Mouse (Mus musculus) limb, embryonic 10.5 days (tissue): ENCODE measurements at regions not wholly inside any gene's neighbourhood (a gene's known extent, or its start where the extent isn't known, plus 50 kb on each side); places are given as distances from the start of the nearest gene placed in this dataset.

Experiments
- DNase-seq: peaks from one replicate; pipeline ENCODE4 v3.0.0-alpha.2; 2017; ENCODE audit warnings: low spot score
- H3K27ac ChIP-seq: fragments of 300-500 bp; sonication (generic); 2 replicates; pipeline ENCODE4 v1.5.1; 2016; ENCODE audit warnings: mild to moderate bottlenecking
- H3K27me3 ChIP-seq: fragments of 300-500 bp; sonication (generic); 2 replicates; pipeline ENCODE4 v1.6.1; 2016; ENCODE audit warnings: low read depth, mild to moderate bottlenecking; ENCODE audit not compliant: poor library complexity, severe bottlenecking
- H3K36me3 ChIP-seq: fragments of 300-500 bp; sonication (generic); 2 replicates; pipeline ENCODE4 v1.6.1; 2016; ENCODE audit warnings: mild to moderate bottlenecking, moderate library complexity
- H3K4me1 ChIP-seq: fragments of 300-500 bp; sonication (generic); 2 replicates; pipeline ENCODE4 v1.6.1; 2016
- H3K4me3 ChIP-seq: fragments of 300-500 bp; sonication (generic); 2 replicates; pipeline ENCODE4 v1.5.1; 2016; ENCODE audit warnings: mild to moderate bottlenecking, moderate library complexity
- H3K9me3 ChIP-seq: fragments of 300-500 bp; sonication (generic); replicated peaks from 2 replicates; pipeline ENCODE4 v1.6.1; 2016; ENCODE audit warnings: mild to moderate bottlenecking
- WGBS: fragments of 180-500 bp; shearing (Covaris S2); methylation state at CpG from one replicate; pipeline ENCODE4 v1.1.7; 2016; 5-methylcytosine and 5-hydroxymethylcytosine counted together

DNA sequence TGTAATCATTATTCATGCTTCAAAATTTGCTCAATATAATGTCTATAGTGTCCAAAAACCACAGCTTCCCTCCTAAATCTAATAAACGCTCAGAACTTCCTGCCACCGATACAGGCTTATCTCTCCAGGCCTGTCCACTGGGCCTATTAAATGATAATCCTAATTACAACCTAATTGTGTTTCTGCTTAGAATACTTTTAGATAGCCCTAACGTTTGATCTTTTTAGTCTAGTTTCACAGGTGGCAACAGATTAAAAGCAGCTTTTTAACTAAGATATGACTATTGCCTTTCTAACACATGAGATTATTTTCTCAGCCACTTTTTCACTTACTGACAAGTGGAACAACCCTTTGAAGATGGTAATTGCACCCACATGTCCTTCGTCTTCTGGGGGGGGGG, 188.6 kb downstream of the Cog6 start:
- no peaks in the 10 kb centered on the region for H3K9me3 ChIP-seq
- WGBS: 20% methylated on average over 4 of the region's 4 CpGs
- H3K27me3 ChIP-seq: no peaks in the 10 kb centered on the region
- H3K4me3 ChIP-seq: no peak overlapping the region
- H3K4me1 ChIP-seq: no peaks in the 10 kb centered on the region
- H3K27ac ChIP-seq: no peak overlapping the region
- no peaks in the 10 kb centered on the region for H3K36me3 ChIP-seq
- DNase-seq: no peak

DNA sequence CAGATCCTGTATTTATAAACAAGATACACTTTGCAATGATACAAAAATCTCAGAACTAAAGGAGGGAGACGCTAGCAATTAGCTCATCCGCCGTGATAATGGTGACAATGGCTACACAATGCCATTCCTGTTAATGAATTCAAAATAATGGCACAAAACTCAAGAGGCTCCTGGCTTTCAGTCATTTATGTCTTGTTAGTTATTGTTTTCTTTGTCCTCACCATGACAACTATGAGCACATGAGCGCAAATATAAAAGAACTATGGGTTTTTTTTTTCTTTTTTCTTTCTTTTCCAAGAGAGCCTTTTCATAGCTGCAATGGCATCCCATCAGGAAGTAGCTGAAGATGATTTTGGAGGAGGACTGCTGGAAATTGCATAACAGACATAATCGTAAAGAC, 194.2 kb downstream of the Cog6 start:
- H3K4me1 ChIP-seq: no peaks in the 10 kb centered on the region
- no peak overlapping the region for H3K4me3 ChIP-seq
- H3K27ac ChIP-seq: no peak overlapping the region
- H3K36me3 ChIP-seq: no peaks in the 10 kb centered on the region
- no peaks in the 10 kb centered on the region for H3K9me3 ChIP-seq
- DNase-seq: no peak
- H3K27me3 ChIP-seq: no peaks in the 10 kb centered on the region; the same call in 1 of the 2 replicates
- WGBS: 89% methylated on average over 5 of the region's 5 CpGs

DNA sequence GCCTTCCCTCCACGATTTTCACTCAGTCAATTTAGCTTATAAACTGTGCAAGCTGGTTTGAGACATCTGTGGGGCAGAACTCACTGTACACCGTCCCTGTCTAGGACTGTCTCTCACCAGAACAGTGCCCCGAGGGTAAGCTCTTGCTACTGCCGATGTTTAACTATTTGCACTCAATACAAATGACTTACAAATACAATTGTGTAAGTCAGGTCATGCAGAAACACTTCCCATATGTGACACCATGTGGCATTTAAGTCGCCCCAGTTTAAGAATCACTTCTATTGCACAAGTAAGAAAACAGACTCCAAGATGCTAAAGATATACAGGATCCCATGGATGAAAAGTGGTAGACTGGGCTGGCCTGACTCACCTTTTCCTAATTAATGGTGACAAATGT, 195.6 kb downstream of the Cog6 start:
- 53% methylated on average over 5 of the region's 5 CpGs for WGBS
- no peak overlapping the region for H3K27ac ChIP-seq
- H3K9me3 ChIP-seq: no peaks in the 10 kb centered on the region
- H3K27me3 ChIP-seq: no peaks in the 10 kb centered on the region; the same call in 1 of the 2 replicates
- no peak overlapping the region for H3K4me3 ChIP-seq
- H3K4me1 ChIP-seq: no peaks in the 10 kb centered on the region
- H3K36me3 ChIP-seq: no peaks in the 10 kb centered on the region
- no peak for DNase-seq

GRCm38 (mm10) chr3:52818401-52818800, 198.6 kb downstream of the Cog6 start:
- WGBS: 89% methylated on average over 4 of the region's 4 CpGs
- no peak overlapping the region for H3K4me3 ChIP-seq
- no peaks in the 10 kb centered on the region for H3K9me3 ChIP-seq
- DNase-seq: no peak
- H3K27ac ChIP-seq: no peak overlapping the region
- H3K4me1 ChIP-seq: no peaks in the 10 kb centered on the region
- H3K27me3 ChIP-seq: no peaks in the 10 kb centered on the region; the same call in 1 of the 2 replicates
- no peaks in the 10 kb centered on the region for H3K36me3 ChIP-seq

- H3K27ac ChIP-seq: no peak overlapping the region
- no peaks in the 10 kb centered on the region for H3K4me1 ChIP-seq
- no peaks in the 10 kb centered on the region for H3K36me3 ChIP-seq
- H3K4me3 ChIP-seq: no peak overlapping the region
- H3K27me3 ChIP-seq: no peaks in the 10 kb centered on the region; the same call in 1 of the 2 replicates
- 86% methylated on average over 6 of the region's 6 CpGs for WGBS
- H3K9me3 ChIP-seq: no peaks in the 10 kb centered on the region
- DNase-seq: no peak
These were observed 199.6 kb downstream of the Cog6 start for GRCm38 (mm10) chr3:52817416-52817815.

- H3K27ac ChIP-seq: no peak overlapping the region
- no peaks in the 10 kb centered on the region for H3K36me3 ChIP-seq
- no peaks in the 10 kb centered on the region; the same call in 1 of the 2 replicates for H3K27me3 ChIP-seq
- DNase-seq: no peak
- H3K4me1 ChIP-seq: no peaks in the 10 kb centered on the region
- WGBS: 87% methylated on average over 7 of the region's 7 CpGs
- no peak overlapping the region for H3K4me3 ChIP-seq
- H3K9me3 ChIP-seq: no peaks in the 10 kb centered on the region
These were observed 201.5 kb downstream of the Cog6 start for GRCm38 (mm10) chr3:52815497-52815896.

DNA sequence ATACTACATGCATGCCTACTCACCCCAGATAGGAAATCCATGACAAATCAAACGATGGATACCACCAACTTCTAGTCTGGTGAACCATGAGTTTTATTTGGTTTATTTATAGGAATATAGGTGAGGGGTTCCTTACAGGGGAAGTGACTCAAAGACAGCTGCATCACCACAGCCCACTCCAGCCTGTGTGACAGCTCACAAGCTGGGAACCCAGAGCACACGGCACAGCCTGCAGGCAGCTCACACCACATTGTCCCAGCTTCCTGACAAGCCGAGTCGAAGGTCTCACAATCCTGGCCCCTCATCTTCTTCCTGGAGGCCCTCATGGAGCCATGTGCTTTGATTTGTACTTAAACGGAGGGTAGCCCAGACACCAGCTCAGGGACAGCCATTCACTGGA, 214.7 kb downstream of the Cog6 start:
- Histone ChIP-seq H3K36me3 (no peaks in the 10 kb centered on the region), H3K4me3 (no peak overlapping the region), H3K4me1 (peaks cover 5% of the 10 kb centered on the region; the same call in 1 of the 2 replicates), H3K27ac (no peak overlapping the region), H3K27me3 (no peaks in the 10 kb centered on the region), H3K9me3 (no peaks in the 10 kb centered on the region)
- no peak for DNase-seq
- WGBS: 76% methylated on average over 5 of the region's 5 CpGs

DNA sequence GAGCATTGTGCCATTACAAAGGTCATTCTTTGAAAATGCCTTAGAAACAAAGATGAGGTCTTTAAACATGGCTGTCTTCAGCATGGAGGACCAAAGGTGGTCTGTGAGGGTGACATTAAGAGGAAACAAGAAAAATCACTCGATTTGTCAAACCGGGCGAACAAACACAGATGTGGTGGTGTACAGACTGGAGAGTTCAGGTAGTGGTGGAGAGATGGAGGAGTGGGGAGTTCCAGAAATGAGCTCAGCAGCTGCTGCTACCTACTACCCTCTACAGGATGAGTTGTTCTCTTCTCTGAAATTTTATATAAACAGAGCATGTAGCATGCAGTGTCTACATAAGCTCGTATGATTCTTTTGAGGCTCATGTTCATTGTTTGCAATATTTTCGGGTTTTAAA, 215.6 kb downstream of the Cog6 start:
- no peaks in the 10 kb centered on the region for H3K9me3 ChIP-seq
- no peak overlapping the region for H3K4me3 ChIP-seq
- H3K27me3 ChIP-seq: no peaks in the 10 kb centered on the region
- no peaks in the 10 kb centered on the region for H3K36me3 ChIP-seq
- no peak for DNase-seq
- H3K4me1 ChIP-seq: peaks cover 5% of the 10 kb centered on the region; the same call in 1 of the 2 replicates
- no peak overlapping the region for H3K27ac ChIP-seq
- WGBS: 93% methylated on average over 5 of the region's 5 CpGs

DNA sequence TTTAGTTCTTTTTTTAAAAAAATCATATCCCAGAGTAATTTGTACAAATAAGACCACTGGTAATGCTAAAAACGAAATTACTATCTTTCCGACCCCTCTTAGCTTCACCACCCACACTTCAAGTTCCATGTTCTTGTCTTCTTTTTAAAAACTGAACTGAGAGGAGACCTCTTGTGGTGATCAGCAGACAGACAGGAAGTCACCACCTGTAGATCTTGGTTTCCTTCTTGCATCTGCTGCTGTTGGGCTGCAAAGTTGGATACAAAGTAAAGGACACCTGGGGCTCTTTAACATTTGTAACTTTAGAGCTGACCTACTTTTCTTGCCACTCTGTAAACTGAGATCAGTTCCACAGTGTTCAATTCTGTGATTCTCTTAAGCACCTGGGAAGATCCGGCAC, 216.4 kb downstream of the Cog6 start:
- Histone ChIP-seq H3K4me1 (peaks cover 5% of the 10 kb centered on the region; the same call in 1 of the 2 replicates), H3K27ac (no peak overlapping the region), H3K27me3 (no peaks in the 10 kb centered on the region), H3K4me3 (no peak overlapping the region), H3K9me3 (no peaks in the 10 kb centered on the region), H3K36me3 (no peaks in the 10 kb centered on the region)
- no peak for DNase-seq
- 84% methylated on average over 3 of the region's 3 CpGs for WGBS

- H3K4me1 ChIP-seq: peaks cover 5% of the 10 kb centered on the region; the same call in 1 of the 2 replicates
- no peaks in the 10 kb centered on the region for H3K36me3 ChIP-seq
- no peak overlapping the region for H3K27ac ChIP-seq
- no peak for DNase-seq
- H3K4me3 ChIP-seq: no peak overlapping the region
- H3K9me3 ChIP-seq: no peaks in the 10 kb centered on the region
- H3K27me3 ChIP-seq: no peaks in the 10 kb centered on the region
- 57% methylated on average over 6 of the region's 6 CpGs for WGBS
These were observed 219.2 kb downstream of the Cog6 start for GRCm38 (mm10) chr3:52797801-52798200.

GRCm38 (mm10) chr3:52797164-52797563, 219.9 kb downstream of the Cog6 start:
- H3K27ac ChIP-seq: no peak overlapping the region
- no peaks in the 10 kb centered on the region for H3K9me3 ChIP-seq
- H3K4me1 ChIP-seq: peaks cover 5% of the 10 kb centered on the region; the same call in 1 of the 2 replicates
- no peaks in the 10 kb centered on the region for H3K27me3 ChIP-seq
- no peak for DNase-seq
- 83% methylated on average over 4 of the region's 4 CpGs for WGBS
- H3K4me3 ChIP-seq: no peak overlapping the region
- no peaks in the 10 kb centered on the region for H3K36me3 ChIP-seq

GRCm38 (mm10) chr3:52794218-52794617, 222.8 kb downstream of the Cog6 start:
- H3K27ac ChIP-seq: no peak overlapping the region
- H3K27me3 ChIP-seq: no peaks in the 10 kb centered on the region
- DNase-seq: no peak
- no peaks in the 10 kb centered on the region for H3K36me3 ChIP-seq
- no peaks in the 10 kb centered on the region for H3K9me3 ChIP-seq
- WGBS: 72% methylated on average over 3 of the region's 3 CpGs
- no peak overlapping the region for H3K4me3 ChIP-seq
- peaks cover 5% of the 10 kb centered on the region; the same call in 1 of the 2 replicates for H3K4me1 ChIP-seq

GRCm38 (mm10) chr3:52792801-52793200, 224.2 kb downstream of the Cog6 start:
- DNase-seq: no peak
- Histone ChIP-seq H3K9me3 (no peaks in the 10 kb centered on the region), H3K4me1 (peaks cover 4% of the 10 kb centered on the region; the same call in 1 of the 2 replicates), H3K4me3 (no peak overlapping the region), H3K27ac (no peak overlapping the region), H3K27me3 (no peaks in the 10 kb centered on the region), H3K36me3 (no peaks in the 10 kb centered on the region)
- 89% methylated on average over 3 of the region's 3 CpGs for WGBS

DNA sequence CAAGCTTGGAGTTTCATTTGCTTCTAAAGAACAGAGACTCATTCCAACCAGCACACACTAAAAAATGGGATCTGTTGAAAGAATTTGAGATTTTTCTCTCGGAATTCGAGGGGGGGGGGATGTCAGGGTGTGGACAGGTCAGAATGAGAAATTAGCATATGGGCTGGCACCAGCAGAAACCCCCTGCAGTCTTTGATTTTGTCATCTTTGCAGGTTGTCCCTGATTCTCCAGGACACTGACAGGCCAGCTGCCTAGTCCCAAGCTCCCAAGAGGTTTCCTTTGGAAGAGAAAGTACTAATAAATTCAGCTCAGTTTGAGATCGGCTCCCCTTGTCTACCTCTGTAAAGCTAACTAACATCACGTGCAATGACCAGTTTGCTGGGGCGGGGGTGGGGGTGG, 224.9 kb downstream of the Cog6 start:
- no peak overlapping the region for H3K4me3 ChIP-seq
- H3K9me3 ChIP-seq: no peaks in the 10 kb centered on the region
- H3K36me3 ChIP-seq: no peaks in the 10 kb centered on the region
- 59% methylated on average over 5 of the region's 5 CpGs for WGBS
- no peak for DNase-seq
- H3K27ac ChIP-seq: no peak overlapping the region
- no peaks in the 10 kb centered on the region for H3K4me1 ChIP-seq
- H3K27me3 ChIP-seq: no peaks in the 10 kb centered on the region
